Mouse (Mus musculus) bone marrow macrophage, adult 2 months (primary cell): Measurements from ENCODE around the gene Nfkbie.

ENCODE experiments used
- CTCF ChIP-seq: IDR thresholded peaks from 2 replicates; pipeline ENCODE4 v1.5.1; 2012; ENCODE audit warnings: low read depth, mild to moderate bottlenecking, low read length, moderate library complexity
- POLR2A ChIP-seq: IDR thresholded peaks from 2 replicates; pipeline ENCODE4 v1.6.1; 2012; ENCODE audit warnings: mild to moderate bottlenecking, low read depth, low read length, borderline replicate concordance

DNA sequence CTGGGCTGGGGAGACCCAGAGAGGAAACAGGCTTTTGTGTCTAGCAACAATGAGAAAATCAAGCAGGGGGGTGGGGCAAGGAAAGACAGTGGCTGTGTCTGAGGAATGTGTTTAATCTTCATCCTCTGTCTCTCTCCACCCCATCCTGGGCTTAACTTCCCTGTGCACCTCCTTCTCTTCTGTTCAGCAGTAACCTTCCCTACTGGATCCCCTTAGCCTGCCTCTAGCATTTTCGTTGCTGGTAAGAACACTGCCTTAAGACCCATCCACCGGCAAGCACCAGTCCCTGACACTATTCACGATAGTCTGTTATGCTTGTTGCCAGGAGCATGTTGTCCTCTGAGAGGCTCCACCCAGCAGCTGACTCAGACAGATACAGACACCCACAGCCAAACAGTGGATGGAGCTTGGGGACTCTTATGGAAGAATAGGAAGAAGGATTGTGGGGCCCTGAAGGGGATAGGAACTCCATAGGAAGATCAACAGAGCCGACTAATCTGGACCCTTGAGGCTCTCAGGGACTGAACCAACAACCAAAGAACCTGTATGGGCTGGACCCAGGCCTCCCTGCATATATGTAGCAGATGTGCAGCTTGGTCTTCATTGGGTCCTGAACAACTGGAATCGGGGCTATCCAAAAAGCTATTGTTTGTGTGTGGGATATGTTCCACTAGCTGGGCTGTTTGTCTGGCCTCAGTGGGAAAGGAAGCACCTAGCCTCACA lies 54.8 kb downstream of the Nfkbie start:
- TF ChIP-seq POLR2A, result no peak
- no peak for TF ChIP-seq CTCF
